ENCODE assay signal across 8 mouse cellular contexts in the genomic region with DNA sequence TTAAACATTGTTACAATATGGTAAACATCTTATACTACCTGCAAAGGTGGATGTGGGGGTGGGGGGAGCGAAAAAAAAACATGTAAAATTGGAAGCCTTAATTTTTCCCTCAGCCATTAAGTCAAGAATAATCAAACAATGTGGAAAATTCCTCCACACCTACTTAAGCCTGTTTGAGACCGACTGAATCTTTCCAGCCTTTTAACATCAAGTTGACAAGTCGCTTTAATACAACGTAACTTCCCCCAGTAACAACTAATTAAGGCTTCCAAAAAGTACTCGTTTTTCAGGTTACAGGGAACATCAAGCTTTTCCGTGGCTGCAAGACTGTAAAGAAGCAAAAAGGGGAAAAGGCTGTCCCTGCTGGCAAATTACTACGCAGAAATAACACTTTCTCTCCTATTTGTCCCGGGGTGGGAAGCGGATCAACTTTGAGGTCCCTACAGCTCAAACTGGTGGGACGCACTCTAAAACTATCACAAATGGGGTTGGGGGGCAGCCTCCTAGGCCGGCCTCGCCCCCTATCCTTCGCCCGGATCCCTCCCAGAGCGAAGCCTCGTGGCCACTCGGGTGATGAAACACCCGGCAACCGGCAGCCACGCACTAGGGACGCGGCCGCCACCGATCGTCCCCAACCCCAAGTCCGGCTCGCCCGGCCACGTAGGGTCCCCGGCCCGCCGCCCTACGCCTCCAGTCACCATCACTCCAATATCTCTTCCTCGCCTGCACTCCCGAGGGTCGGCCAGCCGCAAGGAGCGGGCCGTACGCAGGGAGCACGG. TPM values are rescaled to one million over a fixed set of nuclear protein-coding genes. Genes with fewer than 3 reads are reported as not detected.
DNase-seq lines count a peak whose midpoint lies in the region; ATAC-seq and TF ChIP-seq lines count a peak whose summit lies in the region.

No protein-coding gene starts in this region.

- H3K27ac ChIP-seq in heart, embryonic 13.5 days (replicated peaks): peak overlapping the region; percentile 96
- H3K27ac ChIP-seq in ES-E14 (ENCODE audit: insufficient read depth, low read depth, low read length, poor library complexity, severe bottlenecking): peak overlapping the region; percentile 75
- peak overlapping the region; percentile 97 for H3K27ac ChIP-seq in limb, embryonic 15.5 days
- peak overlapping the region; percentile 90 for H3K27ac ChIP-seq in neural tube, embryonic 14.5 days (ENCODE audit: low read depth, low read length)

- peak overlapping the region; percentile 87 for H3K4me3 ChIP-seq in heart, embryonic 13.5 days
- H3K4me3 ChIP-seq in ES-E14 (ENCODE audit: insufficient read depth in 1 of 2, low read depth in 1 of 2, low read length in 2 of 2, poor library complexity in 1 of 2, severe bottlenecking in 1 of 2): peak overlapping the region; percentile 64 to 90
- H3K4me3 ChIP-seq in limb, embryonic 15.5 days: peak overlapping the region; percentile 80
- peak overlapping the region; percentile 85 for H3K4me3 ChIP-seq in neural tube, embryonic 14.5 days (ENCODE audit: low read depth, low read length)

- DNase-seq in heart, postnatal 25 days (ENCODE audit: low spot score): no peak
- no peak for DNase-seq in ES-E14 (ENCODE audit: low read depth, low spot score)
- no peak for DNase-seq in urinary bladder, postnatal 14 days (ENCODE audit: low spot score)
- DNase-seq in layer of hippocampus, adult 9-11 months: no peak

- peak overlapping the region; percentile 82 for H3K4me2 ChIP-seq in heart, embryonic 13.5 days
- peak overlapping the region; percentile 61 for H3K4me2 ChIP-seq in limb, embryonic 15.5 days
- H3K4me2 ChIP-seq in neural tube, embryonic 14.5 days (ENCODE audit: low read depth, low read length): peak overlapping the region; percentile 71

- in situ Hi-C loops in ES-E14 (cut with MboI; ENCODE audit: low sequenced_read_pairs in 2 of 2, unreplicated experiment in 2 of 2): no loop called here

- peaks cover 25% of the 10 kb centered on the region for H3K36me3 ChIP-seq in heart, embryonic 13.5 days
- H3K36me3 ChIP-seq in ES-E14 (ENCODE audit: control insufficient read depth, insufficient read depth, low read length, poor library complexity, severe bottlenecking): peaks cover 5% of the 10 kb centered on the region
- H3K36me3 ChIP-seq in limb, embryonic 15.5 days: peaks cover 19% of the 10 kb centered on the region
- peaks cover 5% of the 10 kb centered on the region; the same call in 1 of the 2 replicates for H3K36me3 ChIP-seq in neural tube, embryonic 14.5 days (ENCODE audit: control insufficient read depth, insufficient read depth, low read length)

- H3K27me3 ChIP-seq in heart, embryonic 13.5 days (replicated peaks): no peaks in the 10 kb centered on the region
- H3K27me3 ChIP-seq in limb, embryonic 15.5 days: no peaks in the 10 kb centered on the region
- no peaks in the 10 kb centered on the region for H3K27me3 ChIP-seq in neural tube, embryonic 14.5 days (ENCODE audit: control insufficient read depth, insufficient read depth, low read length)

- WGBS in heart, embryonic 13.5 days: under 1% methylated on average over 41 of the region's 41 CpGs
- WGBS in limb, embryonic 15.5 days: under 1% methylated on average over 41 of the region's 41 CpGs
- WGBS in neural tube, embryonic 14.5 days: under 1% methylated on average over 37 of the region's 41 CpGs

- H3K4me1 ChIP-seq in heart, embryonic 13.5 days: peaks cover 24% of the 10 kb centered on the region
- peaks cover 0 to 8% of the 10 kb centered on the region in 2 experiments; a peak in 1 of 4 replicates for H3K4me1 ChIP-seq in ES-E14 (ENCODE audit: control insufficient read depth in 2 of 2, insufficient read depth in 2 of 2, low read length in 2 of 2, poor library complexity in 1 of 2)
- peaks cover 9% of the 10 kb centered on the region for H3K4me1 ChIP-seq in limb, embryonic 15.5 days
- H3K4me1 ChIP-seq in neural tube, embryonic 14.5 days (ENCODE audit: control insufficient read depth, insufficient read depth, low read length): peaks cover 7% of the 10 kb centered on the region

- intact Hi-C loops in heart, postnatal 25 days (cut with DNase I): loop anchor here (5.0 kb wide), 1 partner anchor 38 kb away; the partner anchor contains the start of gene Tbk1

- H3K9ac ChIP-seq in heart, embryonic 13.5 days: peak overlapping the region; percentile 94
- peak overlapping the region; percentile 93 for H3K9ac ChIP-seq in ES-E14 (ENCODE audit: insufficient read depth, low read depth, low read length, poor library complexity, severe bottlenecking)
- H3K9ac ChIP-seq in limb, embryonic 15.5 days: peak overlapping the region; percentile 80
- peak overlapping the region; percentile 75 for H3K9ac ChIP-seq in neural tube, embryonic 14.5 days (replicated peaks; ENCODE audit: low read depth, low read length)

- no peaks in the 10 kb centered on the region for H3K9me3 ChIP-seq in heart, embryonic 13.5 days
- no peaks in the 10 kb centered on the region for H3K9me3 ChIP-seq in ES-E14 (ENCODE audit: control insufficient read depth, insufficient read depth, low read depth, low read length)
- no peaks in the 10 kb centered on the region for H3K9me3 ChIP-seq in limb, embryonic 15.5 days
- no peaks in the 10 kb centered on the region for H3K9me3 ChIP-seq in neural tube, embryonic 14.5 days (ENCODE audit: control insufficient read depth, low read length)

- ATAC-seq in heart, embryonic 13.5 days (ENCODE audit: extremely low read depth, insufficient number of reproducible peaks, low FRiP score, low TSS enrichment): no peak; the same call in 1 of the 2 replicates
- ATAC-seq in erythroid progenitor cell, adult 5-6 weeks (replicated peaks; ENCODE audit: low FRiP score, poor library complexity, severe bottlenecking): peak; percentile 49
- peak; percentile 26 for ATAC-seq in limb, embryonic 15.5 days (ENCODE audit: insufficient number of reproducible peaks, low FRiP score, low TSS enrichment, low read depth)
- no peak; the same call in 1 of the 2 replicates for ATAC-seq in neural tube, embryonic 14.5 days (ENCODE audit: low read depth)

TF ChIP-seq in ES-E14, 5 proteins besides CTCF, POLR2A, EP300 and RAD21:
- TF ChIP-seq ZNF384 (IDR thresholded peaks at IDR 0.05; ENCODE audit: low read depth, low read length) (no peak), CHD2 (IDR thresholded peaks at IDR 0.05; ENCODE audit: low read depth, low read length) (no peak), HCFC1 (IDR thresholded peaks at IDR 0.05; ENCODE audit: borderline replicate concordance, insufficient read depth, low read length) (no peak), ZC3H11A (IDR thresholded peaks at IDR 0.05; ENCODE audit: borderline replicate concordance, low read depth, low read length) (no peak), MAFK (IDR thresholded peaks at IDR 0.05; ENCODE audit: insufficient read depth, low read depth, low read length) (no peak)

RNA-seq across cellular contexts. Expression of gene Xpot, which starts 0.5 kb away (rescaled TPM):
- polyA plus RNA-seq in heart, embryonic 13.5 days (2015; fragmentation: Nextera tagmentation; extraction: Ambion mirVana): 25.9 and 27.9 TPM in 2 replicates
- 10 to 100 TPM; 24.3 to 24.7 TPM for total RNA-seq in heart, postnatal 25 days (2021)
- total RNA-seq in ES-E14 (2012; rRNA removed): 128 and 129 TPM in 2 replicates
- 22.2 and 32.8 TPM in 2 replicates for total RNA-seq in erythroid progenitor cell, adult 5-6 weeks (2015; ENCODE audit: low replicate concordance)
- 40.0 and 49.9 TPM in 2 replicates for total RNA-seq in erythroid progenitor cell, adult 5-6 weeks (2017; ENCODE audit: low replicate concordance)
- polyA plus RNA-seq in limb, embryonic 15.5 days (2015; fragmentation: Nextera tagmentation; extraction: Ambion mirVana): 51.2 and 52.1 TPM in 2 replicates
- polyA plus RNA-seq in neural tube, embryonic 14.5 days (2014; fragmentation: Nextera tagmentation; extraction: Ambion mirVana): 28.4 and 39.3 TPM in 2 replicates

RNA-seq across cellular contexts. Expression of gene D930020B18Rik, which starts 15.8 kb away (rescaled TPM):
- polyA plus RNA-seq in heart, embryonic 13.5 days (2015; fragmentation: Nextera tagmentation; extraction: Ambion mirVana): 0.10 TPM in 1 of 2 replicates, not detected in the other
- total RNA-seq in heart, postnatal 25 days (2021): not detected
- 0.13 and 0.21 TPM in 2 replicates for total RNA-seq in ES-E14 (2012; rRNA removed)
- total RNA-seq in erythroid progenitor cell, adult 5-6 weeks (2015; ENCODE audit: low replicate concordance): not detected in 2 replicates
- total RNA-seq in erythroid progenitor cell, adult 5-6 weeks (2017; ENCODE audit: low replicate concordance): not detected in 2 replicates
- 0.67 and 1.4 TPM in 2 replicates for polyA plus RNA-seq in limb, embryonic 15.5 days (2015; fragmentation: Nextera tagmentation; extraction: Ambion mirVana)
- polyA plus RNA-seq in neural tube, embryonic 14.5 days (2014; fragmentation: Nextera tagmentation; extraction: Ambion mirVana): 0.08 and 0.12 TPM in 2 replicates

RNA-seq across cellular contexts. Expression of gene Tbk1, which starts 39.0 kb away (rescaled TPM):
- 20.6 and 21.8 TPM in 2 replicates for polyA plus RNA-seq in heart, embryonic 13.5 days (2015; fragmentation: Nextera tagmentation; extraction: Ambion mirVana)
- 10 to 100 TPM; 16.7 to 20.4 TPM for total RNA-seq in heart, postnatal 25 days (2021)
- 19.7 and 25.7 TPM in 2 replicates for total RNA-seq in ES-E14 (2012; rRNA removed)
- total RNA-seq in erythroid progenitor cell, adult 5-6 weeks (2015; ENCODE audit: low replicate concordance): 44.0 and 53.2 TPM in 2 replicates
- 75.9 and 109 TPM in 2 replicates for total RNA-seq in erythroid progenitor cell, adult 5-6 weeks (2017; ENCODE audit: low replicate concordance)
- polyA plus RNA-seq in limb, embryonic 15.5 days (2015; fragmentation: Nextera tagmentation; extraction: Ambion mirVana): 31.1 and 32.5 TPM in 2 replicates
- 37.5 and 38.3 TPM in 2 replicates for polyA plus RNA-seq in neural tube, embryonic 14.5 days (2014; fragmentation: Nextera tagmentation; extraction: Ambion mirVana)

Comparison
In these comparisons a context has a peak if more than half of its experiments do, and no peak if none do; other contexts are left out.
1. ATAC-seq: peak in erythroid progenitor cell, adult 5-6 weeks (single experiment) and limb, embryonic 15.5 days (single experiment); none in heart, embryonic 13.5 days (single experiment) and neural tube, embryonic 14.5 days (single experiment).
2. Peak in every context shown above with its lines, with median percentiles within 50 percentile points of each other: H3K27ac ChIP-seq, H3K4me2 ChIP-seq, H3K4me3 ChIP-seq and H3K9ac ChIP-seq.